Mouse (Mus musculus): ENCODE measurements around the gene Zfp992.
"Not testable (repeated sequence)": the region's sequence is repeated elsewhere in the genome, so short reads cannot be mapped to it uniquely, and the experiment has no call there.

Gene Zfp992

DNA sequence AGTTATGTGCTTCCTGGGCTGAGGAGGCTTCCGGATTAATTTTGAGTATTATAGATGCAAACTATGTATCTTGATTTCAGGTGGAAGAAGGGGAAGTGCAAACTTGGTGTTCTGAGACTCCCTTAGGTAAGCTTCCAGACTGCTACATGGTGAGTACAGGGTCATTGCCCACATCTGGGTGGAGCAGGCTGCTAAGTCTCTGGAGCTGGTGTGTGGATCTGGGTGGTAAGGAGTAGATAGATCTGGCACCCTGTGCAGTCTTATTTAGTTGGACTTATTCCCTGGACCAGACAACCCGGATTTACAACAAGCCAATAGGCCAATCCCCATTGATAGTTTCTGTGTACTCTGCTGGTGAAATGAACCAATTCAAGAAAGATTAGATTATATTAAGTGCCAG, at the start of gene Zfp992:
Gene Zfp992, plus strand, starts transcription at position 74 of the 400 bp plus-strand sequence.
- DNase-seq (ENCODE audit: low spot score), result not testable (repeated sequence)

DNA sequence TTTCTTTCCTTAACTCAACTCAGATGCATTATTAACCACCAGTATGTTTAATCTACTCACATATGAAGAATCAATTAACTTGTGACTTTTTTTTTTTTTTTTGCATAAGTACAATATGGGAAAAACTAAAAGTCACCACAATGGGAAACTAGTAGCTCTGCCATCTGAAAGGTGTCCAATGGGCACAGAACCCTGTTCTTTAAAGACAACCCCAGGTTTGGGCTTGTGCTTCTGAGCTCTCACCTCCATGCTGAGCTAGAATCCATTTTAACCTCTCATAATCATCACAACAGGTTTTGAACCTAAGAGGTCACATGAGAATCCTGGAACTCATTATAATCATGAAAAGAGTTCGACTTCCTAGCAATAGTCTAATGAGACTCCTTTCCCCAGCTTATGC, 19.4 kb upstream of the Zfp992 start:
- DNase-seq (ENCODE audit: low spot score), result not testable (repeated sequence)

DNA sequence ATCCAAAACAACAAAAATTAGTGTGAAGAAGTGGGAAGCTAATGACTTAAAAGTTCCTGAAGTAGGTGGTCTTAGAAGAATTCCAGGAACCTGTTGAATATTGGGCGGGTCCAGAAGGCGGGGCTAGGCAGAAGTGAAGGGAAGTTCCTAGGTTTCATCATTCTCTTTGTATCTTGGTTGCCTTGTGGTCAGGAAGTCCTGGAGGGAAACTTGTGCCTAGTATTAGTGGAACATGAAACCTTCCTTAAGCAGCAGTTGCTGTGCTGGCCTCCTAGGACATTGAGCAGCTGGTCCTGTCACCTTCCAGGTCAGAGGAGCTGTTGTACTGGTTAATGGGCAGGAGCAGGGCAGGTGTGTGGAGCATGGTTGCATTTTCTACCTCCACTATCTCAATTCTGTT, 17.9 kb upstream of the Zfp992 start:
- not testable (repeated sequence) for DNase-seq (ENCODE audit: low spot score)

DNA sequence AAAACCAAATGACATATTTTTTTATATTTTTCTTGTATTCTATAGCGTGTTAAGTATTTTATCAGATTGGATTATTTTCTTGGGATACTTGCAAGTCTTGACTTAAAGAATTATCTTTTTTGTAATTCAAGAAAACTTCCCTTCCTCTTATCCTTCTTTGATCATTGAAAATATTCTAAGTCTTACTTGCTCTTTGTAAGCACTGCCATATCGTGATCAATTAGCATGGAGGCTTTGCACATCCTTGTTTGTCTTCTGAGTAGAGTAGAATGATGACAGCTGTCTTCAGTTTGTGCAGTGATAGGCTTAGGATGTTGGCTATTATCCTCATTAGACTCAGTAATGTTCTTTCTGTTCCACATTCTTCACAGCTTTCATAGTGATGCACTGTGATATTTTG, 13.3 kb upstream of the Zfp992 start:
- DNase-seq (ENCODE audit: low spot score), result not testable (repeated sequence)

DNA sequence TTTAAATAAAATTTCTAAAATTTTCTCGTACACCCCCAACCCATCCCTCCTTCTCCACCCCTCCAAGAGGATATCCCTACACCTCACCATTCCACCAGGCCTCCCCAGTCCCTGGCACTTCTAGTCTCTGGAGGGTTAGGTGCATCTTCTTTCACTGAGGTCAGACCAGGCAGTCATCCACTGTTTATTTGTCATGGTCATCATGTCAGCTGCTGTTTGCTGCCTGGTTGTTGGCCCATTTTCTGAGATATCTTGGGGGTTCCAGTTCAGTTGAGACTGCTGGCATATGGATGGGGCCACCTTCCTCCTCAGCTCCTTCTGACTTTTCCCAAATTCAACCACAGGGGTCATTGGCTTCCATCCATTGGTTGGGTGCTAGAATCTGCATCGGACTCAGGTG, 11.6 kb upstream of the Zfp992 start:
- not testable (repeated sequence) for DNase-seq (ENCODE audit: low spot score)

- not testable (repeated sequence) for DNase-seq (ENCODE audit: low spot score)
Observed at GRCm38 (mm10) chr4:146444345-146444744, 4.5 kb upstream of the Zfp992 start.

GRCm38 (mm10) chr4:146445121-146445520, 3.7 kb upstream of the Zfp992 start:
- not testable (repeated sequence) for DNase-seq (ENCODE audit: low spot score)

DNA sequence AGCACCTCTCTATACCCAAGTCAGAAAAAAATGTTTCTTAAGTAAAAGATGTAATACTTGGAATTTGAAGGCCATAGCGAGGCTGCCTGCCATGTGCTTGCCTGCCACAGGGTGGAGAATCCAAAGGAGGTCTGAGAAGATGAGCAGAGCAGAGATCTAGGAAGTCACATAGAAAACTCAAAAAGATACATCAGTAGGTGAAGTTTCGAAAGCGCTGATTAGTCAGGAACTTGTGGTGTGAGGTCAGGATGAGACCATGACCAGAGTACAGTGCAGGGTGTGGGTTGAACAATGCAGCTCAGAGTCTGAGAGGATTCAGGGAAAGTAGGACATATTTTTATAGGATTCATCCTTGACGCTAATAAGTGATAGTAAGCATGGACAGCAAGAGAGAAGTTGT, 2.7 kb upstream of the Zfp992 start:
- not testable (repeated sequence) for DNase-seq (ENCODE audit: low spot score)

DNA sequence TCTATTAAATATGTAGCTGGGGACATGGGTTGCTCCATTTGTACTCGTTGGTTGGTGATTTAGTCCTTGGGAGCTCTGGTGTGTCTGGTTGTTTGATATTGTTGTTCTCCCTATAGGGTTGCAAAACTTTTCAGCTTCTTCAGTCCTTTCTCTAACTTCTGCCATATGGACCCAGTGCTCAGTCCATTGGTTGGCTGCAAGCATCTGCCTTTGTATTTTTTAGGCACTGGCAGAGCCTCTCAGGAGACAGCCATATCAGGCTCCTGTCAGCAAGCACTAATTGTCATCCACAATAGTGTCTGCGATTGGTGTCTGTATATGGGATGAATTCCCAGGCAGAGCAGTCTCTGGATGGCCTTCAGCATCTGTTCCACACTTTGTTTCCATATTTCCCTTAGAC, 1.8 kb upstream of the Zfp992 start:
- DNase-seq (ENCODE audit: low spot score), result not testable (repeated sequence)

- DNase-seq (ENCODE audit: low spot score), result not testable (repeated sequence)
Observed at GRCm38 (mm10) chr4:146449711-146450110, 888 bp downstream of the Zfp992 start.

DNA sequence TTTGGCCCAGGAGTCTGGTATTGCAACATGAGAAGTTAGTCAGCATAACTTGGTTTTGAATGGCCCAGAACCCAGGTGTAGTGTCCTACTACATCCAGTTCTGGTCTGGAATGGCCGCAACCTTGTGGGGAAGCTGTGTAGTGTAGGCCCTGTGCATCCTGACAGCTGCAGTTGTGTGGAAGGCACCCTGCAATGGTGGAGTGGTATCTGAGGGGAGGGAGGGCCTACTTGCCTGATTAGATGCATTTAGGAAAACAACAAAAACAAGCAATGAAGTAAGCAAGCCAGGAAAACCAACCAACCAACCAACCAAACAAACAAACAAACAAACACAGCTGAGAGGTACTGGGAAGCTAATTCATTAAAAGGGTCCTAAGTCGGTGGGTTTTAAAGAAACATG, 3.8 kb downstream of the Zfp992 start:
- not testable (repeated sequence) for DNase-seq (ENCODE audit: low spot score)

DNA sequence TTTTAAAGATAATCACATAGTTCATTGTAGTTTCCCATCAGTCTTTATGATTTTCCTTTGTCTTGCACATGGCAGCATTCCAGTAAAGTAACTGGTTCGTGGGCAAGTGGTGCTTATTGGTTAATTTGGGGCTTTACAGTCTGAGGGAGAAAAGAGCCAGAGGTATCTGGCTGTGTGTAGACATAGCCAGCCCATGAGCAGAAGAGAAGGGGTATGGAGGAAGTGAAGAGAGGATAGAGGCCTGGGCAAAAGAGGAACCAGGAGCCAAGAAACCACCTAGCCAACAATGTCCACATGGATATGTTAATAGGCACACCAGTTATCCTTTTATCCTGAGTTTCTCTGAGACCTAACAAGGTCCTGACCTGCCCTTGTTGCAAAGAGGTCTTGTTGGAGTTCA, 5.3 kb downstream of the Zfp992 start:
- DNase-seq (ENCODE audit: low spot score), result not testable (repeated sequence)

DNA sequence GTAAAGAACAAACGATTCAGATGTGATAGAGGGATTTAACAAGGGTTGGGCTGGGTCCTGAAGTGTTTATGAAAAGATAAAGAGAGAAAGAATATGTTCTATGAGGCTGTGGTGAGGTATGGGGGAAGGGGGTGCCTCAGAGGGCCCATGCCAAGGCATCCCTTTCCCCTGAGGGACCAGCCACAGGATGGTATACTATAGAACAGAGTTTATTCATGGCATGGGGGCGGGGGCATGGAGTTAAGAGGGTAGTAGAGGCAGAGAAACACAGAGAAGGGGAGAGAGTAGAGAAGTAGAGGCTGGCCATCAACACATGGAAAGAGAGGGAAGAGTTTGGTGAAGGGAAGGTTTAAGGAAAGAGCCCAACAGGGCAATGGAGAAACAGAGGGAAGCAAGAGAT, 6.1 kb downstream of the Zfp992 start:
- no peak for DNase-seq (ENCODE audit: low spot score)

GRCm38 (mm10) chr4:146455321-146455721, 6.5 kb downstream of the Zfp992 start:
- peak; percentile 53 for DNase-seq (ENCODE audit: low spot score)

DNA sequence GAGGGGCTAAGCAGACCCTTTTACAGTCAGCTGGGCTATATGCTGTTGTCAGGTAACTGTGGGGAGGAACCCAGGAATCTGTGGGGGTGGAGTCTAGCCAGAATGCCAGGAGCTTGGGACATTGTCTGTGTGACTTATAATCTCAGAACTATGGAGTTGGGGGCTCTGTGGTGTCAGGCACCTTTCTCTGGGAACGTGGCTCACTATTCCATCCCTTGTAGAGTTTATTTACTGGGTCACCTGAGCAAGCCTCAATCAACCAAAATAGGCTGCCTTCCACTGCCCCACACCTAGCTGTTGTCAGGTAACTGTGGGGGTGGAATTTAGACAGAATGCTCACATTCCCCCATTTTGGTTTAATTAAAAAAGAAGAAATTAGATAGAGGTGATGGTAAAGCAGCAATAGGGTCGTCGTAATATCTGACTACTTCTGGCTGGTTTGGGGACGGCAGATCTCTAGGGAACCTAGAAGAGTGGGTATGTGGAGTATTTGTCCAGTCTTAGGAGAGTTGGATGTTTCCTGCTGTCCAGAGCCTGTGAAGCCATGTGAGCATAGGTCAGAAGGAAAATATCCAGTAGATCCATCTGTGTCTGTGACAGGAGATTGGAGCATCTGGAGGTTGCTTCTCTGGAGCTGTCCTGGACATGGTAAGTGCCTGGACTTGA, 7.4 kb downstream of the Zfp992 start:
- no peak for DNase-seq (ENCODE audit: low spot score)

GRCm38 (mm10) chr4:146457126-146457525, 8.3 kb downstream of the Zfp992 start:
- no peak for DNase-seq (ENCODE audit: low spot score)

- DNase-seq (ENCODE audit: low spot score), result peak; percentile 48
Observed at GRCm38 (mm10) chr4:146457720-146458119, 8.9 kb downstream of the Zfp992 start.

DNA sequence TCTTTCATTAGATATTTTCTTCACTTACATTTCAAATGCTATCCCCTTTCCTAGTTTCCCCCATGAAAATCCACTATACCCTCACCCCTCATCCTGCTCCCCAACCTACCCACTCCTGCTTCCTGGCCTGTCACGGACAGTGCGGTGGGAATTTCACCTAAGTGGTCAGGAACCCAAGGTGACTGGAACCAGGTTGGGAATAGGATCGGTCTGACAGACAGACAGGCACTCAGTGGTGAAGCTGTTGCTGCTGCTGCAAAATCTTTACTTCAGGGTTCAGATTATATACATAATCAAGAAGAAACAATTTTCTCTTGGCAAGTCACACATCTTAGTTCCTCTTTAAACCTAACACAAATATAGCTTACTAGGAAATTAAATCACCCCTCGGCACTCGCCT, 11.0 kb downstream of the Zfp992 start:
- not testable (repeated sequence) for DNase-seq (ENCODE audit: low spot score)

DNA sequence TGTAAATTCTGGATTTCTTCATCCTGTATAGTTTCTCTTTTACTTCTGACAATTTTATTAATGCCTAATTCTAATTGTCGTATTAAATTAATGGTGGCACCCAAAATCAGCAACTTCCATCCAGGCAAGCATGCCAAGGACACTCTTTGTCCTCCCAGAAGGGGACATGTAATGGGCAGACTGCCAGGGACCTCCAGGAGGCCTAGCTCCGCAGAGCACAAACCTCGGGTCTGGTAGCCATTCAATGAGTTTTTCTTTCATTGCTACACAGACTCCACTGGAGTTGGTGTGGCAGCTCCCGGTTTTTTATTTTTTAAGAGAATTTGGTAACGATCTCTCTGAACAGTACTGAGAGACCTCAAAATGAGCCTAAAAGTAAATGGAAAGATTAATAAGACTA, 11.9 kb downstream of the Zfp992 start:
- peak; percentile 59 for DNase-seq (ENCODE audit: low spot score)

GRCm38 (mm10) chr4:146463649-146464351, 15.0 kb downstream of the Zfp992 start:
- not testable (repeated sequence) for DNase-seq (ENCODE audit: low spot score)

GRCm38 (mm10) chr4:146469984-146470383, 21.2 kb downstream of the Zfp992 start:
- DNase-seq (ENCODE audit: low spot score), result not testable (repeated sequence)

DNA sequence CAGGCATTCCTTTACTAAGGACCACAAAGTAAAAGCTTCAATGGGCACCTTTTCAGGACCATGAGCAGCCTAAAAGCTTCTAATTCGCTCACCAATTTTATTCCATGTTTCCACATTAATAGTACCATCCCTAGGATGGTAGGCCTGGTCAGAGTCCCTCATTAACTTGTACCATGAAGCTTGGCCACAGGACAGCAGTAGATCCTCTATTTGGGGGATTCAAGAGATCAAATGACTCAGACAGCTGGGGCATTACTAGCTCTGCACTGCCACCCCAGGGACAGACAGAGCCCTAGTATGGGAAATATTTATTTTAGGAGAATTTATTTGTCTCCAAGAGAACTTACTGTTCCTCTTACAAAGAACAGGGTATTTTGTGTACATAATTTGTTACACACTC, 25.4 kb downstream of the Zfp992 start:
- not testable (repeated sequence) for DNase-seq (ENCODE audit: low spot score)

Measured in testis, postnatal 10 days (tissue).